Mouse (Mus musculus) liver, embryonic 16.5 days (tissue): Measurements from ENCODE around the gene Trim72. TPM values are rescaled to one million over a fixed set of nuclear protein-coding genes. Genes with fewer than 3 reads are reported as not detected.

Source experiments
- ATAC-seq: fragments of 200-750 bp; cut with Nextera tagmentation; 2 replicates; pipeline ENCODE4 v1.8.0; 2017; ENCODE audit warnings: low read depth, mild to moderate bottlenecking, moderate number of reproducible peaks, moderate library complexity
- H3K27ac ChIP-seq: fragments of 300-500 bp; sonication (generic); 2 replicates; pipeline ENCODE4 v1.5.1; 2014; ENCODE audit warnings: mild to moderate bottlenecking, low read length
- H3K27me3 ChIP-seq: fragments of 300-500 bp; sonication (generic); 2 replicates; pipeline ENCODE4 v1.6.1; 2014; ENCODE audit warnings: low read depth, low read length, mixed read lengths; ENCODE audit not compliant: control insufficient read depth, insufficient read depth
- H3K36me3 ChIP-seq: fragments of 300-500 bp; sonication (generic); 2 replicates; pipeline ENCODE4 v1.6.1; 2014; ENCODE audit warnings: mild to moderate bottlenecking; ENCODE audit not compliant: control insufficient read depth, insufficient read depth
- H3K4me1 ChIP-seq: fragments of 300-500 bp; sonication (generic); 2 replicates; pipeline ENCODE4 v1.6.1; 2014; ENCODE audit warnings: low read depth, low read length, mixed read lengths; ENCODE audit not compliant: control insufficient read depth
- H3K4me2 ChIP-seq: fragments of 300-500 bp; sonication (generic); 2 replicates; pipeline ENCODE4 v1.6.1; 2014; ENCODE audit warnings: low read depth, low read length, mixed read lengths
- H3K4me3 ChIP-seq: fragments of 300-500 bp; sonication (generic); 2 replicates; pipeline ENCODE4 v1.5.1; 2014; ENCODE audit warnings: low read depth, mild to moderate bottlenecking, low read length
- H3K9ac ChIP-seq: fragments of 300-500 bp; sonication (generic); 2 replicates; pipeline ENCODE4 v1.6.1; 2014; ENCODE audit warnings: low read depth, low read length
- H3K9me3 ChIP-seq: fragments of 300-500 bp; sonication (generic); replicated peaks from 2 replicates; pipeline ENCODE4 v1.6.1; 2016; ENCODE audit warnings: low read length; ENCODE audit not compliant: control insufficient read depth
- WGBS: fragments of 180-500 bp; shearing (Covaris S2); extraction: QIAGEN DNeasy Blood & Tissue Kit; methylation state at CpG from one replicate; pipeline ENCODE4 v1.1.7; 2014; ENCODE audit not compliant: insufficient replicate concordance; 5-methylcytosine and 5-hydroxymethylcytosine counted together
- polyA plus RNA-seq: library from polyadenylated mRNA; unstranded; fragments of >200 nt; fragmentation: Nextera tagmentation; extraction: Ambion mirVana; gene quantifications from 2 replicates; pipeline ENCODE4 v1.2.1, GENCODE M21; 2015

Gene Trim72
- polyA plus RNA-seq, 1 experiment from 2014 or later, result 0.32 TPM

GRCm38 (mm10) chr7:128022974-128023373, 19.2 kb downstream of the Trim72 start:
- no peak for ATAC-seq
- no peak overlapping the region for H3K4me2 ChIP-seq
- no peaks in the 10 kb centered on the region for H3K36me3 ChIP-seq
- no peak overlapping the region for H3K9ac ChIP-seq
- H3K27me3 ChIP-seq, result no peaks in the 10 kb centered on the region
- no peak overlapping the region for H3K4me3 ChIP-seq
- 54% methylated on average over 8 of the region's 8 CpGs for WGBS
- H3K4me1 ChIP-seq, result no peaks in the 10 kb centered on the region
- no peak overlapping the region for H3K27ac ChIP-seq
- no peaks in the 10 kb centered on the region for H3K9me3 ChIP-seq

GRCm38 (mm10) chr7:128023565-128023964, 19.8 kb downstream of the Trim72 start:
- WGBS, result 78% methylated on average over 4 of the region's 4 CpGs
- H3K4me3 ChIP-seq, result no peak overlapping the region

GRCm38 (mm10) chr7:128024364-128024763, 20.6 kb downstream of the Trim72 start:
- Histone ChIP-seq H3K4me3 (no peak overlapping the region), H3K4me1 (no peaks in the 10 kb centered on the region), H3K27me3 (no peaks in the 10 kb centered on the region), H3K9ac (no peak overlapping the region), H3K27ac (no peak overlapping the region), H3K9me3 (no peaks in the 10 kb centered on the region), H3K4me2 (no peak overlapping the region), H3K36me3 (no peaks in the 10 kb centered on the region)
- ATAC-seq, result no peak
- 56% methylated on average over 9 of the region's 9 CpGs for WGBS

More at GRCm38 (mm10) chr7:128023565-128023964, 19.8 kb downstream of the Trim72 start:
- H3K9me3 ChIP-seq, result no peaks in the 10 kb centered on the region
- H3K4me1 ChIP-seq, result no peaks in the 10 kb centered on the region
- no peak overlapping the region for H3K9ac ChIP-seq
- H3K27ac ChIP-seq, result no peak overlapping the region
- ATAC-seq, result no peak
- H3K27me3 ChIP-seq, result no peaks in the 10 kb centered on the region
- H3K36me3 ChIP-seq, result no peaks in the 10 kb centered on the region
- H3K4me2 ChIP-seq, result no peak overlapping the region

- Histone ChIP-seq H3K4me1 (no peaks in the 10 kb centered on the region), H3K4me2 (no peak overlapping the region), H3K27me3 (no peaks in the 10 kb centered on the region), H3K36me3 (no peaks in the 10 kb centered on the region), H3K27ac (peak overlapping the region; percentile 29; the same call in 1 of the 2 replicates), H3K9ac (no peak overlapping the region), H3K9me3 (no peaks in the 10 kb centered on the region), H3K4me3 (no peak overlapping the region)
- WGBS, result 76% methylated on average over 4 of the region's 4 CpGs
- no peak for ATAC-seq
These were observed 21.2 kb downstream of the Trim72 start for GRCm38 (mm10) chr7:128024932-128025331.

GRCm38 (mm10) chr7:128025381-128025780, 21.6 kb downstream of the Trim72 start:
- 54% methylated on average over 4 of the region's 4 CpGs for WGBS

GRCm38 (mm10) chr7:128031403-128031976, 27.7 kb downstream of the Trim72 start:
- H3K36me3 ChIP-seq, result no peaks in the 10 kb centered on the region
- no peak overlapping the region for H3K9ac ChIP-seq
- H3K4me1 ChIP-seq, result no peaks in the 10 kb centered on the region; the same call in 1 of the 2 replicates
- H3K9me3 ChIP-seq, result no peaks in the 10 kb centered on the region
- no peak overlapping the region for H3K4me2 ChIP-seq
- no peak overlapping the region for H3K4me3 ChIP-seq
- no peaks in the 10 kb centered on the region for H3K27me3 ChIP-seq
- ATAC-seq, result peak; percentile 84
- WGBS, result 41% methylated on average over 9 of the region's 9 CpGs
- H3K27ac ChIP-seq, result no peak overlapping the region

More at GRCm38 (mm10) chr7:128025381-128025780, 21.6 kb downstream of the Trim72 start:
- Histone ChIP-seq H3K4me2 (no peak overlapping the region), H3K9me3 (no peaks in the 10 kb centered on the region), H3K9ac (no peak overlapping the region), H3K27ac (peak overlapping the region; percentile 29; the same call in 1 of the 2 replicates), H3K4me3 (no peak overlapping the region), H3K36me3 (no peaks in the 10 kb centered on the region), H3K27me3 (no peaks in the 10 kb centered on the region), H3K4me1 (no peaks in the 10 kb centered on the region)
- no peak for ATAC-seq

- WGBS, result 63% methylated on average over 5 of the region's 5 CpGs
- no peak overlapping the region for H3K4me2 ChIP-seq
- H3K36me3 ChIP-seq, result no peaks in the 10 kb centered on the region
- H3K4me3 ChIP-seq, result no peak overlapping the region
- no peak for ATAC-seq
- H3K27me3 ChIP-seq, result no peaks in the 10 kb centered on the region
- H3K27ac ChIP-seq, result no peak overlapping the region
- H3K9ac ChIP-seq, result no peak overlapping the region
- no peaks in the 10 kb centered on the region for H3K9me3 ChIP-seq
- H3K4me1 ChIP-seq, result no peaks in the 10 kb centered on the region; the same call in 1 of the 2 replicates
These were observed 28.7 kb downstream of the Trim72 start for GRCm38 (mm10) chr7:128032290-128032988.

- Histone ChIP-seq H3K4me3 (no peak overlapping the region), H3K9me3 (no peaks in the 10 kb centered on the region), H3K4me1 (no peaks in the 10 kb centered on the region; the same call in 1 of the 2 replicates), H3K27ac (no peak overlapping the region), H3K4me2 (no peak overlapping the region), H3K9ac (no peak overlapping the region), H3K36me3 (no peaks in the 10 kb centered on the region), H3K27me3 (no peaks in the 10 kb centered on the region)
- ATAC-seq, result no peak
- WGBS, result 85% methylated on average over 3 of the region's 3 CpGs
These were observed 29.2 kb downstream of the Trim72 start for GRCm38 (mm10) chr7:128032989-128033293.

GRCm38 (mm10) chr7:128033616-128034015, 29.9 kb downstream of the Trim72 start:
- Histone ChIP-seq H3K4me3 (no peak overlapping the region), H3K4me2 (no peak overlapping the region), H3K9me3 (no peaks in the 10 kb centered on the region), H3K27ac (no peak overlapping the region), H3K36me3 (no peaks in the 10 kb centered on the region), H3K9ac (no peak overlapping the region), H3K27me3 (no peaks in the 10 kb centered on the region), H3K4me1 (no peaks in the 10 kb centered on the region; the same call in 1 of the 2 replicates)
- no peak for ATAC-seq
- WGBS, result 62% methylated on average over 4 of the region's 4 CpGs
